Mouse (Mus musculus) limb, embryonic 10.5 days (tissue): ENCODE results near the gene Nrg3. TPM values are rescaled to one million over a fixed set of nuclear protein-coding genes. Genes with fewer than 3 reads are reported as not detected.

Source experiments
- DNase-seq: peaks from one replicate; pipeline ENCODE4 v3.0.0-alpha.2; 2017; ENCODE audit warnings: low spot score
- H3K27ac ChIP-seq: fragments of 300-500 bp; sonication (generic); 2 replicates; pipeline ENCODE4 v1.5.1; 2016; ENCODE audit warnings: mild to moderate bottlenecking
- H3K27me3 ChIP-seq: fragments of 300-500 bp; sonication (generic); 2 replicates; pipeline ENCODE4 v1.6.1; 2016; ENCODE audit warnings: low read depth, mild to moderate bottlenecking; ENCODE audit not compliant: poor library complexity, severe bottlenecking
- H3K36me3 ChIP-seq: fragments of 300-500 bp; sonication (generic); 2 replicates; pipeline ENCODE4 v1.6.1; 2016; ENCODE audit warnings: mild to moderate bottlenecking, moderate library complexity
- H3K4me1 ChIP-seq: fragments of 300-500 bp; sonication (generic); 2 replicates; pipeline ENCODE4 v1.6.1; 2016
- H3K4me3 ChIP-seq: fragments of 300-500 bp; sonication (generic); 2 replicates; pipeline ENCODE4 v1.5.1; 2016; ENCODE audit warnings: mild to moderate bottlenecking, moderate library complexity
- H3K9me3 ChIP-seq: fragments of 300-500 bp; sonication (generic); replicated peaks from 2 replicates; pipeline ENCODE4 v1.6.1; 2016; ENCODE audit warnings: mild to moderate bottlenecking
- WGBS: fragments of 180-500 bp; shearing (Covaris S2); methylation state at CpG from one replicate; pipeline ENCODE4 v1.1.7; 2016; 5-methylcytosine and 5-hydroxymethylcytosine counted together
- polyA plus RNA-seq: library from polyadenylated mRNA; unstranded; fragments of >200 nt; fragmentation: Nextera tagmentation; extraction: Ambion mirVana; gene quantifications from 2 replicates; pipeline ENCODE4 v1.2.1, GENCODE M21; 2016

Gene Nrg3
- polyA plus RNA-seq: not detected in 2 replicates

GRCm38 (mm10) chr14:39472790-39473761 is at the start of gene Nrg3:
TSS of gene Nrg3 (minus strand) at chr14:39473088.
- H3K27me3 ChIP-seq: peaks cover 78% of the 10 kb centered on the region
- H3K36me3 ChIP-seq: no peaks in the 10 kb centered on the region
- H3K9me3 ChIP-seq: no peaks in the 10 kb centered on the region
- peak within 1 kb of the TSS; percentile 54 for H3K4me3 ChIP-seq
- H3K4me1 ChIP-seq: peaks cover 19% of the 10 kb centered on the region
- H3K27ac ChIP-seq: no peak within 1 kb of the TSS
- 1% methylated on average over 86 of the region's 121 CpGs for WGBS
- DNase-seq: peak; percentile 71

DNA sequence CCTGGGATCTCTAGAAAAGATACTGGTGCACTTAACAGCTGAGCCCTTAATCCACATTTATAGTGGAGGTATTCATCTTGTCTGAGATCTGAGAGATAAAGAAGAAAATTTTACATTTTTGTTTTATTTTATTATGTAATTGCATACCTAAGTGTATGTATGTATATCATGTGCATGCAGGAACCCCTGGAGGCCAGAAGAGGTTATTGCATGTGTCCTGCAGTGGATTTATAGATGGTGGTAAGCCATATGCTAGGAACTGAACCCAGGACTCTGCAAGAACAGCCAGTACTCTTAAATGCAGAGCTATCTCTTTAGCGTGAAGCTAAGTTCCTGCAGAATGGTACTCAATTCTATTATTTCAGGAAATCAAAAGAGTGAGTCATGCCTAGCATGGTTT is 36.1 kb upstream of the Nrg3 start:
- no peaks in the 10 kb centered on the region for H3K36me3 ChIP-seq
- H3K27me3 ChIP-seq: no peaks in the 10 kb centered on the region
- 87% methylated on average over 1 of the region's 1 CpGs for whole genome bisulfite sequencing
- no peaks in the 10 kb centered on the region for H3K4me1 ChIP-seq
- no peaks in the 10 kb centered on the region for H3K9me3 ChIP-seq
- no peak overlapping the region for H3K27ac ChIP-seq
- DNase-seq: no peak
- no peak overlapping the region for H3K4me3 ChIP-seq

DNA sequence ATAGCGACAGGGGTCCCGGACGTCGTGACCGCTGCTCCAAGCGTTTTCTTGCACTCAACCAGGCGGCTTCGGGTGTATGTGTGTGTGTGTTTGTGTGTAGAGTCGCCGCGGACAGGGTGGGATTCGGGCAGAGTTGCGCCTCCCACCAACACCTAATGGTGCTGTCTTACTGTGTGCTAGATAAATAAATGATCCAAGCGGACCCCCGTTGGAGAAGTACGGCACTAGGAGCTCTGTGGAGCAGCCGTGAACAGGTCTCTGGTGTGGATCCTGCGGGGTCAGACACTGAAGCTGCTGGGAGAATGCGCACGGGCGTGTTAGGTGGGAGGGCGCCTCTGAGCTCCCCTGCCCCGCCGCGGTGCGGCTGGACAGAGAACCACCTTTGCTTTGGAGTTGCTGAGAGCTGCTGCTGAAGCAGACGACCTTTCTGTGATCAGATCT is 903 bp upstream of the Nrg3 start:
- Histone ChIP-seq H3K9me3 (no peaks in the 10 kb centered on the region), H3K27ac (no peak overlapping the region), H3K4me1 (peaks cover 19% of the 10 kb centered on the region), H3K27me3 (peaks cover 78% of the 10 kb centered on the region), H3K4me3 (peak overlapping the region; percentile 54), H3K36me3 (no peaks in the 10 kb centered on the region)
- peak; percentile 30 for DNase-seq
- 1% methylated on average over 27 of the region's 27 CpGs for WGBS

DNA sequence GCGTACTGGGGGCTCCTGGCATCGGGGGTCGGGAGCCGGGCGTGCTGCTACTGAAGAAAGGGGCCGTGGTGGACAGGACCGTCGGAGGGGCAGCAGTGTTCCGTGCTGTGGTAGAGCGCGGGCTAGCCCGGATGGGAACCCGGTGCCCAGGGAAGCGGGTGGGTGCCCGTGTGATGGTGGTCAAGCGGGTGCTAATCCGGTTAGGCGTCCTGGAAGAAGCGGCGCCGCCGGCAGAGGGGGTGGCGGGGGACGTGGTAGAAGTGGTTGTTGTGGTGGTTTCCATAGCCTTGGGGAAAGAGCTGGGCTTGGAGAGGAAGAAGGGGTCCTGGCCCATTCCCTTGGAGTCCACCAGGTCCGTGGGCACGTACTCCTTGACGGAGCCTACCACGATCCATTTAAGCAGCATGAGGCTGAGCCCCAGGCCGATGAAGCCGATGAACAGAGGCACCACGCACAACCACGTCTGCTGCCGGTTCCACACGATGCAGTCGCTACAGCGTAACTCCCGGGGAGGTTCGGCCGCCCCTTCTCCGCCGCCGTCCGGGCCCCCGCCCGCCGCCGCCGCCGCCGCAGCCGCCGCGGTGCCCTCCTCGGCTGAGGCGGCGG is 639 bp downstream of the Nrg3 start:
- WGBS: 3% methylated on average over 56 of the region's 56 CpGs
- peak overlapping the region; percentile 54 for H3K4me3 ChIP-seq
- peak; percentile 30 for DNase-seq
- H3K27ac ChIP-seq: no peak overlapping the region
- peaks cover 78% of the 10 kb centered on the region for H3K27me3 ChIP-seq
- H3K36me3 ChIP-seq: no peaks in the 10 kb centered on the region
- H3K4me1 ChIP-seq: peaks cover 19% of the 10 kb centered on the region
- no peaks in the 10 kb centered on the region for H3K9me3 ChIP-seq

- Histone ChIP-seq H3K27me3 (peaks cover 77% of the 10 kb centered on the region), H3K4me3 (no peak overlapping the region), H3K9me3 (no peaks in the 10 kb centered on the region), H3K4me1 (peaks cover 19% of the 10 kb centered on the region), H3K36me3 (no peaks in the 10 kb centered on the region), H3K27ac (no peak overlapping the region)
- peak; percentile 31 for DNase-seq
- WGBS: 8% methylated on average over 12 of the region's 12 CpGs
These were observed 1.5 kb downstream of the Nrg3 start for GRCm38 (mm10) chr14:39471236-39471981.

DNA sequence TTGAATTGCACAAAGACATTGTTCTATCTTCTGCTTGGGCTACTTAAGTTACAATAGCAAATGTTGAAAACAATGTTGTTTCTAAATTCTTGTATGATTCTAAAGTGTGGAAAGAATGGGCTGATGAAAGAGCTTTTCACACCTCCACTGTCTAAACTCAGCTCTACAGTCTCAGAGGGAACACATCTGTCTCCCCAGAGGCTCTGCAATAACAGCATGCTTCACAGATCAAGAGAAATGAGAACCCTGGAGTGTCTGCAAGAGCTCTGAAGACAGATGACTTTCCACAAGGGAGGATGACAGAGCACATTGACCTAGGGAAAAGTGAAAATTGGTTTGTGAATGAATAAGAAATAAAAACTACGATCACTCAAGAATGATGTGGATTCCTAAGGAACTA is 27.4 kb downstream of the Nrg3 start:
- H3K27me3 ChIP-seq: no peaks in the 10 kb centered on the region
- H3K27ac ChIP-seq: no peak overlapping the region
- no peak overlapping the region for H3K4me3 ChIP-seq
- no peaks in the 10 kb centered on the region for H3K36me3 ChIP-seq
- 94% methylated on average over 1 of the region's 1 CpGs for WGBS
- no peaks in the 10 kb centered on the region for H3K4me1 ChIP-seq
- H3K9me3 ChIP-seq: no peaks in the 10 kb centered on the region
- no peak for DNase-seq

DNA sequence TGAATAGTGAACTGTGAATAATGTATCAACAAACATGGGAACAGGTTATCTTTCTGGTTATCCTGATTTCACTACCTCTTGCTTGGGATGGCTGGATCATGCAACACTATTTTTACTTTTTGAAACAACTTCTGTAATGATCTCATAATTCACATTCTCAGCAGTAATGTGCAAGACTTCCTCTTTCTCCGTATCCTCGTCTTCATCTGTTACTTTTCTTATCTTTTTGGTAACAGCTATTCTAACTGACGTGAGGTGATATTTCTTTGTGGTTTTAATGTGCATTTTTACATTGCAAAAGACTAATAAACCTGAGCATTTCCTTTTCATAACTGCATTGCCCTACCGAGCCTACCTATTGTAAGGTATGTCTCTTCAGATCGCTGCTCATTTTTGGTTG is 44.4 kb downstream of the Nrg3 start:
- Histone ChIP-seq H3K4me3 (no peak overlapping the region), H3K9me3 (no peaks in the 10 kb centered on the region), H3K27ac (no peak overlapping the region), H3K4me1 (no peaks in the 10 kb centered on the region), H3K36me3 (no peaks in the 10 kb centered on the region), H3K27me3 (no peaks in the 10 kb centered on the region)
- 88% methylated on average over 5 of the region's 5 CpGs for WGBS
- DNase-seq: no peak

GRCm38 (mm10) chr14:39421874-39422273 is 51.0 kb downstream of the Nrg3 start:
- 74% methylated on average over 1 of the region's 1 CpGs for WGBS
- no peak overlapping the region for H3K4me3 ChIP-seq
- no peak for DNase-seq

DNA sequence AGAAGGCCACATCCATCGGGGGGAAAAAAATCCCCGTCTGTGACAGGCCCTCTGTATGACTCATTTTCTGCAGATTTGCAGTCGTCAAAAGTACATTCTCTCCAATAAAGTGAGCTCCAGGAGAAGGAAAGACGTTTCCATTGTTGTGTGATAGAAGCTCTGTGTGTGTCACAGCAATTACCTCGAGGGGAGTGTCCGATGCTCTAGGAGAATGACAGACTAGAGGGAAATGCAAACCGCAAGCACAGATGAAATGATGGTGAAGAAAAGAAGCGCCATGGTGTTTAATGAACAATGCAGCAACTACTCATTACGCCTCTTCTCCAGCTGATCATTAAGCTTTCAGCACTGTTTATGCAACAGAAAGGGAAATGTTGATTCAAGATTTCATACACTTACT is 59.6 kb downstream of the Nrg3 start:
- no peaks in the 10 kb centered on the region for H3K4me1 ChIP-seq
- DNase-seq: no peak
- H3K36me3 ChIP-seq: no peaks in the 10 kb centered on the region
- no peak overlapping the region for H3K4me3 ChIP-seq
- no peaks in the 10 kb centered on the region for H3K9me3 ChIP-seq
- no peak overlapping the region for H3K27ac ChIP-seq
- WGBS: 81% methylated on average over 9 of the region's 9 CpGs
- H3K27me3 ChIP-seq: no peaks in the 10 kb centered on the region

More at GRCm38 (mm10) chr14:39421874-39422273, 51.0 kb downstream of the Nrg3 start:
- Histone ChIP-seq H3K4me1 (no peaks in the 10 kb centered on the region), H3K27ac (no peak overlapping the region), H3K9me3 (no peaks in the 10 kb centered on the region), H3K36me3 (no peaks in the 10 kb centered on the region), H3K27me3 (no peaks in the 10 kb centered on the region)

DNA sequence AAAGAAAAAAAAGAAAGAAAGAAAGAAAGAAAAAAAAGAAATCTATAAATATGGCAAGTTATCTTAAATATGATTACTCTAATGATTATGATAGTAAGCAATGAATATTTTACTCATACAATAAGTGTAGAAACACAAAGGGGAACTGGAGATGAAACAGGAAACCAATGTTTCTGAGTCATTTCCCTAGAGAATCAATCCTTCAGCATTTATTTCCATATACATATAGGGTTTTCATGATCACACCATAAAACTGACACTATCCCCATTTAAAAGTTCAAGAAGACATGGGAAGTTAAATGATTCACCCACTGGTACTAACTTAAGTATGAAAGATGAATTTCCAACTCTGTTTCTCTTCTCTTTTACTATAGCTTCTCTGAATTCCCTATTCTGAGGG is 86.0 kb downstream of the Nrg3 start:
- Histone ChIP-seq H3K4me1 (no peaks in the 10 kb centered on the region), H3K4me3 (no peak overlapping the region), H3K9me3 (no peaks in the 10 kb centered on the region), H3K36me3 (no peaks in the 10 kb centered on the region), H3K27ac (no peak overlapping the region), H3K27me3 (no peaks in the 10 kb centered on the region)
- no peak for DNase-seq

DNA sequence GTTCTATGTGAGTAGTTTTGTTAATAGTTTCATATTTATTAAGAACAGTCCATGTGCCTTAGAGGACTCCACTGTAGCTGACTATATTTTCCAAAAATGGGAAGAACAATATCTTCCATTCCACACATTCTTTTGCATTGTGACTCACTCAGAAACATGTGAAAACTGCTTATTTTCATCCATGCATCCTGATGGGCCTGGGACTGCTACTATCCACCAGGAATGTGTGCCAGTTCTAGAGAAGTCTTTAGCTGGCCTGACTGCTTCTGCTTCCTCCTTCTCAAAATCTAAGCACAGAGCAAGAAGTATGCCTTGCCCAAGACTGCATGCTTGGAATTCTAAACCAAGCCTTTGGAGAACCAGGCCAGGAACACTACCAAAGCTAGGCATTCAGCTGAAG is 91.6 kb downstream of the Nrg3 start:
- DNase-seq: no peak

GRCm38 (mm10) chr14:39373220-39373619 is 99.7 kb downstream of the Nrg3 start:
- Histone ChIP-seq H3K27me3 (no peaks in the 10 kb centered on the region), H3K9me3 (no peaks in the 10 kb centered on the region), H3K36me3 (no peaks in the 10 kb centered on the region), H3K4me3 (no peak overlapping the region), H3K4me1 (no peaks in the 10 kb centered on the region), H3K27ac (no peak overlapping the region)
- no peak for DNase-seq
- 78% methylated on average over 1 of the region's 1 CpGs for WGBS

More for the DNA sequence above, 91.6 kb downstream of the Nrg3 start:
- no peak overlapping the region for H3K4me3 ChIP-seq
- no peaks in the 10 kb centered on the region for H3K4me1 ChIP-seq
- H3K27ac ChIP-seq: no peak overlapping the region
- H3K27me3 ChIP-seq: no peaks in the 10 kb centered on the region
- H3K9me3 ChIP-seq: no peaks in the 10 kb centered on the region
- H3K36me3 ChIP-seq: no peaks in the 10 kb centered on the region

DNA sequence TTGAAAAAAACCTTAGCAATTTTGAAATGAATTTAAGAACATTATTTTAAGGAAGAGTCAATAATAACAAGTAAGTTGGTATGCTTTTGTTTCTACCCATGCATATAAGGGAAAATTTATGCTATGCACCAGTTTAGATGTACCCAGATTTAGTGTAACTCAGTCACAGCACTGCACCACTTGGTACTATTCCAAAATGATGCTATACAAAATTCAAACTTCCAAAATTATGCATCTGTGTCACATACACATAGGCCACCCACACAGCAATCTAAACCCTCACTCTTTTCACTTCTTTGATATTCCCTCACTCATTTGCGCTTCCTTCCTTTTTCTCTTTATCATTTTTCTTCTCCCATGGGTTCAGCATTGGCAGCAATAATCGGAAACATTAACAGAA is 116.6 kb downstream of the Nrg3 start:
- DNase-seq: no peak

More for the DNA sequence above, 116.6 kb downstream of the Nrg3 start:
- no peaks in the 10 kb centered on the region for H3K36me3 ChIP-seq
- H3K9me3 ChIP-seq: no peaks in the 10 kb centered on the region
- no peaks in the 10 kb centered on the region for H3K4me1 ChIP-seq
- no peaks in the 10 kb centered on the region for H3K27me3 ChIP-seq
- H3K4me3 ChIP-seq: no peak overlapping the region
- 91% methylated on average over 2 of the region's 2 CpGs for WGBS
- no peak overlapping the region for H3K27ac ChIP-seq
